16 mouse cellular contexts compared by ENCODE assay signal in genomic region chr8:46818106-46818989, GRCm38 (mm10).
DNase-seq lines count a peak whose midpoint lies in the region; ATAC-seq and TF ChIP-seq lines count a peak whose summit lies in the region.
"Had no signal": no experiment of that assay in that cellular context is flagged by ENCODE, and none has a peak within 500 bp of the region (broad histone marks: within the 10 kb centered on the region; RNA-seq: fewer than 3 reads in every experiment).

No protein-coding gene starts in this region.

- H3K4me2 ChIP-seq in lung, embryonic 15.5 days: no peak overlapping the region
- H3K4me2 ChIP-seq: heart, embryonic 12.5 days; liver, embryonic 12.5 days had no signal

- peaks cover 26% of the 10 kb centered on the region for H3K4me1 ChIP-seq in lung, embryonic 15.5 days
- peaks cover 5% of the 10 kb centered on the region; the same call in 1 of the 2 replicates for H3K4me1 ChIP-seq in lung, adult 2 months (ENCODE audit: control insufficient read depth, insufficient read depth, low read length)
- peaks cover 11% of the 10 kb centered on the region for H3K4me1 ChIP-seq in embryonic fibroblast, embryonic 13.5 days (ENCODE audit: control insufficient read depth, insufficient read depth, low read length)

- H3K36me3 ChIP-seq in lung, embryonic 15.5 days: peaks cover 25% of the 10 kb centered on the region; the same call in 1 of the 2 replicates

- no peak for TF ChIP-seq CTCF in lung, adult 2 months (IDR thresholded peaks at IDR 0.05; ENCODE audit: insufficient read depth, low read length)
- no peak for TF ChIP-seq CTCF in embryonic fibroblast, embryonic 13.5 days (IDR thresholded peaks at IDR 0.05; ENCODE audit: borderline replicate concordance, insufficient read depth, low read length)

- DNase-seq in lung, adult 2 months: no peak
- DNase-seq in NIH3T3 (ENCODE audit: low read depth): peak; percentile 15
- DNase-seq in adrenal gland, postnatal 14 days: no peak
- no peak for DNase-seq in gastrocnemius, postnatal 36 days
- DNase-seq: cerebellum, adult 11 months; kidney, adult 8-10 months; kidney, postnatal 36 days had no signal

- H3K27ac ChIP-seq in lung, embryonic 15.5 days: peak overlapping the region; percentile 43
- peak overlapping the region; percentile 1; the same call in 1 of the 2 replicates for H3K27ac ChIP-seq in embryonic fibroblast, embryonic 13.5 days (ENCODE audit: insufficient read depth, low read length)
- H3K27ac ChIP-seq: hindbrain, embryonic 10.5 days; liver, embryonic 12.5 days had no signal

- intact Hi-C loops in gastrocnemius, postnatal 36 days (cut with DNase I): no loop called here

- ATAC-seq in lung, embryonic 15.5 days (ENCODE audit: borderline replicate concordance, extremely low read depth, low FRiP score, low TSS enrichment): peak; percentile 46; the same call in 1 of the 2 replicates
- peak; percentile 72 for ATAC-seq in megakaryocyte progenitor cell, adult 5-6 weeks (replicated peaks; ENCODE audit: poor library complexity)
- no peak for ATAC-seq in activated CD4-positive, CD25-positive, alpha-beta regulatory T cell, adult 4 months
- ATAC-seq: forebrain, embryonic 14.5 days; liver, embryonic 12.5 days had no signal

- WGBS in lung, embryonic 15.5 days: 34% methylated on average over 14 of the region's 14 CpGs
- 52% methylated on average over 14 of the region's 14 CpGs for WGBS in lung, adult 2 months

- TF ChIP-seq POLR2A in lung, adult 2 months (IDR thresholded peaks at IDR 0.05; ENCODE audit: borderline replicate concordance, extremely low read depth, low read depth, low read length): no peak
- no peak for TF ChIP-seq POLR2A in embryonic fibroblast, embryonic 13.5 days (IDR thresholded peaks at IDR 0.05; ENCODE audit: low read depth, low read length)

- no peaks in the 10 kb centered on the region for H3K9me3 ChIP-seq in lung, embryonic 15.5 days
- H3K9me3 ChIP-seq: heart, embryonic 12.5 days; hindbrain, embryonic 10.5 days; liver, embryonic 12.5 days had no signal

- H3K4me3 ChIP-seq in lung, embryonic 15.5 days: no peak overlapping the region
- H3K4me3 ChIP-seq in lung, adult 2 months (replicated peaks; ENCODE audit: extremely low read depth, low read depth, low read length): no peak overlapping the region
- H3K4me3 ChIP-seq in embryonic fibroblast, embryonic 13.5 days (ENCODE audit: insufficient read depth, low read length): no peak overlapping the region
- H3K4me3 ChIP-seq: heart, embryonic 12.5 days; hindbrain, embryonic 10.5 days; liver, embryonic 12.5 days; myocyte had no signal

- H3K9ac ChIP-seq in lung, embryonic 15.5 days: no peak overlapping the region
- H3K9ac ChIP-seq: heart, embryonic 12.5 days; liver, embryonic 12.5 days had no signal

- no peaks in the 10 kb centered on the region for H3K27me3 ChIP-seq in lung, embryonic 15.5 days
- H3K27me3 ChIP-seq: heart, embryonic 12.5 days; liver, embryonic 12.5 days had no signal
